Mouse (Mus musculus) left cerebral cortex, postnatal 4 days (tissue): Measurements from ENCODE around the gene Bcor. TPM values are rescaled to one million over a fixed set of nuclear protein-coding genes. Genes with fewer than 3 reads are reported as not detected.

Experiments used
- DNase-seq: peaks from one replicate; pipeline ENCODE4 v3.0.0-alpha.2; 2022
- intact Hi-C: fragments of 180-260 bp; cut with DNase I; formaldehyde crosslinking; loops from one replicate; pipeline ENCODE4 v1.15.1; 2025
- total RNA-seq, 2 experiments: library from RNA; stranded (reverse); gene quantifications; 2 replicates each; pipeline ENCODE4 v1.2.3; 2021

Bcor gene
- total RNA-seq, 2 experiments from 2014 or later, result 30.6 to 31.6 TPM

DNA sequence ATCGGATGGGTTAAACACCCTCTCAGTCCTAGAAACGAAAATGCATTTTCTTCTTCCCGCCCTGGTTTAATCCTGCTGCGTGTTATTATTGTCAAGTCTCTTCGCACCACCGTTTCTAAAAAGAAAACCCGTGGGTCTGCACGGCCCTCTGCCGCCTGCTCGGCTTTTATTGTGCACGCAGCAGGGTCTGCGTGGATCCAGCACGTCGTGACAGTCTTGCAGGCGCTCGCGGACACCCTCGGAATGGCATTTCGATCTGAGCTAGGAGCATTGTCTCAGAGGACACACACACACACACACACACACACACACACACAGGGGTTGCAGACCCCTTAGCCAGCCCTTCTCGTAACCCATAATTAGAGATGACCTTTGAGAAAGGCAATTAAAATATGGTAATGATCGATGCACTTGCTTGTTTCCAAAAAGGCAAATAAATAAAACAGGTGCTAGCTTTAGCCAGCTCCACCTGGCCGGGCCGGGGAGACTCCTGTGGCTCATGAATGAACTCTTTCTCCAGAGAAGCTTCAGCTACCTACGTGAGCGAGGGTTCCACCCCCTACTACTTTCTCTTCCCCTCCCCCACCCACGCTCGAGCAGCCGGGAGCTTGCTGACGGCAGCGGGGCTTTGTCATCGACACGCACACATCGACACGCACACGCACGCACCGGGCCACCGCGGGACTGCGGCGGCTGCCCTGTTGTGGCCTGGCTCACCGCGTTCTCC, 8.7 kb downstream of the Bcor start:
- intact Hi-C loops, result no loop called here
- no peak for DNase-seq

DNA sequence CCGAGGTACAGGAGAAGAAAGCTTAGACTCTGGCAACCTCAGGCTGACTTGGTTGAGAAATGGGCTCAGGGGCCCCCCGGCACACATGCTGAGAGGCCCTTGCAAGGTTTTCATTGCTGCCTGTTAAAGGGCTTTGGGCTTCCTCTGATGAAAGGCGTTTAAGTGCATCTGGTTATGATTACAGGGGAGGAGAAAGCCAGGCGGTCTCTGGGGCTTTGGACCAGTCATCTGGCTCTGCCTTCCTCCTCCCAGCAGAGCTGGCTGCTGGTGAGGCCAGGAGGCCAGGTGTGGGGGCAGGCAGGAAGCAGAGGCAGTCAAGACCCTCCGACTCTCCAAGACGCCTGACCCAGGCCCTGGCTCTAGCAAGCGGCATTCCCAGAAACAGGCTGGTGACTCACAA, 9.7 kb downstream of the Bcor start:
- intact Hi-C loops, result no loop called here

GRCm38 (mm10) chrX:12146263-12146662, 13.9 kb downstream of the Bcor start:
- no peak for DNase-seq
- intact Hi-C loops, result no loop called here

More for the DNA sequence above, 9.7 kb downstream of the Bcor start:
- no peak for DNase-seq

GRCm38 (mm10) chrX:12142832-12143231, 17.3 kb downstream of the Bcor start:
- intact Hi-C loops, result no loop called here
- no peak for DNase-seq

- intact Hi-C loops, result no loop called here
- no peak for DNase-seq
Measured at GRCm38 (mm10) chrX:12140086-12140740, 19.9 kb downstream of the Bcor start.

DNA sequence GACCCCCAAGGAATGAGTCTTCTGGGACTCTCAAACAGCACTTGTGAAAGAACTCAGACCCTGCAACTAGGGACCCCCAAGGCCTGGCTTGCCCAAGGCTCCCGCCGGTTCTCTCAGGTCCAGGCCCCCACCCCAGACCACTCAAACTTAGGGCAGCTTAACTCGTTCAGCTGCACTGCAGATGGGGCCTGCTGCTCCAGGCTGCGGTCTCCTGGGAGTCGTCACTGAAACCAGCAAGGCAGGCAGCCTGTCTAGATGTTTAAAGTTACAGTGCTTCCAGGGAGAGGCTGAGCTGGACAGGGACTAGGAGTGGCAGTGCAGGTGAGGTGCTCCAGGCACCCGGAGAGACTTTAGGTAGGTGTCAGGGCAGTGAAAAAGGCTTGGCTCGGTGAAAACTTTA, 21.9 kb downstream of the Bcor start:
- DNase-seq, result no peak
- intact Hi-C loops, result no loop called here

DNA sequence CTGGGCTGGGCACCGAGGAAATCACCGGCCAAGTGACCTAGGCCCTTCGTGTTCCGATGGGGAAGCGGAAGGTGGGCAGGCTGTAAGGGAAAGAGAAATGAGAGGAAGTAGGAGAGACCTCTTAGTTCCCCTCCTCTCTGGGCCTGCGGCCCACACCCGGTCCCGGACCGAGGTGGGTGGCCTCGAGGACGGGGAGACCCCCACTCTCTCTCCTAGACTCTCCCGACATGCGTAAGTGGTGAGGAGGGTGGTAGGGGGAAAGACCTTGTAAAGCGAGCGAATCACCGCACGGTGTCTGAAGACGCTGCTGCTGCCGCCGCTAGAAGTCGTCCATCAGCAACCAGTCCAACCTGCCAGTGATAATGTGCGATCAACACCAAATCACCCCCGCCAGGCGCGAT, 23.0 kb downstream of the Bcor start:
- intact Hi-C loops, result no loop called here
- no peak for DNase-seq

DNA sequence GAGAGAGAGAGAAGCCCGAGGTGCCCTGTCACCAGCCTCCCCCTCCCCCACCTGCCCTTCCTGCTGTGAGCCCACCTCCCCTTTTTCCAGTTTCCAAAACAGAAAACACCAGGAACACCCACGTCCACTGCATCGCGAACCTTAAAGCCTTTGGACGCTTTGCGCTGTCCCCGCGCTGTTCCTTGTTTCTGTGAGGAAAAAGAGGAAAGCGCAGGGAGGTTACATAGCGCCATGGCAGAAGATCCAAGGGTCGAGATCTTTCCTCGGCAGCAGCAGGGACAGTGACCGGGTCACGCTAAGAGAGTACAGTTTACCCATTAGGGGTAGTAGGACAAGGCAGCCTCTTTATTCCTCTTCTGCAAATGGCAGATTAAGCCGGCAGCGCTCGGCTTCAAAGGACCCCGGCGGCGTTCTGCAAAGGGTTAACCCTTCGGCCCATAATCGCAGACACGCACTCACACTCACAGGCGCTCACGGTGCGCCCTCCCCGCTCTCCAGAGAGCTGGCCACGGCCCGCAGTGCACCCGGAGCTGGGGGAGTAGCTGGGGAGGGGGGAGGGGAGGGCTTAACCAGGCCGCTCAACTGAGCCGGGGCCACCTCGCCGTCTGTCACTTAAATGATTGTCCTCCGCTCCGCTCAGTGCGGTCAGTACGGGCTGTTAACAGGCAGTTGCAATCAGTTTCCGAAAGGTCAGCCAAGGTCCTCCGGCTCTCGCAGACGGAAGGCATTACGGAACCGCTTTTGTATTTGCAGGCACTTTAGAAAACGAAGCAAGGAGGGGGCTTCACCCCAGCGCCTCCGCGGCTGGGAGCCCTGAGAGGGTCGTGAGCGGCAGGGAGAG, 23.7 kb downstream of the Bcor start:
- intact Hi-C loops, result no loop called here
- DNase-seq, result no peak

DNA sequence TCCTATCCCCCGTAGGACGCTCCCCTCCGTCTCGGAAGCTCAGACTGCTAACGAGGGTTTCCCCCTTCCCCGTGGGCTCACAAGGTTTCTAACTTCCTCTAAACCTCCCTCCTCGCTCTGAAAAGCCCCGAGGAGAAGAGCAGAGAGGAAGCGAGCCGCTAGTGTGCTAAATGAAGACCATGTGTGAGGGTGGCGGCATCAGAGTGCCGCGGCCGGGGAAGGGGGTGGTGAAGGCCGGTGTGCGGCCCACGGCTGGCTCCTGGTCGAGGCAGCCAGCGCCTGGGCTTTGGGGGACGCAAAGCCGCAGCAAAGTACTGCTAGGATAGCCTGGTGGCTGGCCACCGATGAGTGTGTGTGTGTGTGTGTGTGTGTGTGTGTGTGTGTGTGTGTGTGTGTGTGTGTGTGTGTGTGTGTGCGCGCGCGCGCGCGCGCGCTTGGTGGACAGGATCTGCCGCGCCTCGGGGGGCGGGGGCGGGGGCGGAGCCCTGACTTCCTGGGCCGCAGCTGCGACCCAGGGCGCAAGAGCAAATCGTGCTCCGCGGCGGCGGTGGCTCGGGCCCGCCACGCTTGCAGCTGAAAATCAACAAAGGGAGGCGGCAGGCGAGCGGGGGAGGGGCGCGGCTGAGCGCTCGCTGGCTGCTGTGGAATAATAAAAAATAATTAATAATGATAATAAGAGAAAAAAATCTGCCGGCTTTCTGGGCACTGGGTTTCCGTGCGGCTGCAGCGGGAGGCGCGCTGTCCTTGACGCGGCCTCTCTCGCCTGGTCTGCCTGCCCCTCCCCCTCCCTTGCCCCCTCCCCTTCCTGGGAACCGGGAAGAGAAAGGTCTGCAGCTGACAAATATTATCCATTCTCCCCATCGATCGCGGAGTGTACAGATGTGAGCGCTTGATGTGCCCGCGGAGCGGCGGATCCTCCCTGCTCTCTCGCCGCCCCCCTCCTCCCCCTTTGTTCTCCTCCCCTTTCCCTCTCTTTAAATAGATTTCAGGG, 24.7 kb downstream of the Bcor start:
- intact Hi-C loops, result no loop called here

GRCm38 (mm10) chrX:12134541-12134940, 25.6 kb downstream of the Bcor start:
- intact Hi-C loops, result no loop called here
- peak; percentile 70 for DNase-seq

More for the DNA sequence above, 24.7 kb downstream of the Bcor start:
- peak; percentile 68 for DNase-seq

- intact Hi-C loops, result no loop called here
Measured at GRCm38 (mm10) chrX:12133836-12134431, 26.2 kb downstream of the Bcor start.

DNA sequence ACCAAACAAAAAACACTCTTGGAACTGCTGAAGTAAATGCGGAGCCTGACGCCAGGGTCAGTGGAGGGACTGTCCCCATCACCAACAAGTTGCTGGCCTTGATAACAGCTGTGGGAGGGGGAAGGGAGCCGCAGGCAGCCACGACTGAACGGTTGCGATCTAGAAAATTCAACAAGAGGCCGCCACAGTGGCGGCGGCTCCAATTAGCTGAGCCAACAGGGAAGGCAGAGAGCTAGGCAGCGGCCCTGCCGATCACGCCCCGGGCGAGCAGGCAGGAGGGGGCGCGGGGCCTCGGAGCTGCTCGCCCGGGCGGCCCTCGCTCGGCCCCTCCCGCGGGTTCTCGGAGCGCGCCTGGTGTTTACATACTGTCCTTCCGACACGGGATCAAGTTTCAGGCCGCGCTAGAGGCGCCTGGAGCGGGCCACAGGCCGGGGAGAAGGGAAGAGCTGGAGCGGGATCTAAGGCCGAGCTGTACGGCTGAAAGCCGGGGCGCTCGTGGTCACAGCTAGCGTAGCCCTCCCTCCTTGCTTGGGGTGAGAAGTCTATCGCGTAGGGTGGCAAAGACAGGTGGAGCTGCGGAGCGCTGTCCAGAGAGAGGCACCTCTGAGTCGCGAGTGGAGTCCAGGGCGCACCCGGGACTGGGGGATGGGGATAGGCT, 26.8 kb downstream of the Bcor start:
- intact Hi-C loops, result no loop called here
- DNase-seq, result no peak

More at GRCm38 (mm10) chrX:12133836-12134431, 26.2 kb downstream of the Bcor start:
- no peak for DNase-seq

DNA sequence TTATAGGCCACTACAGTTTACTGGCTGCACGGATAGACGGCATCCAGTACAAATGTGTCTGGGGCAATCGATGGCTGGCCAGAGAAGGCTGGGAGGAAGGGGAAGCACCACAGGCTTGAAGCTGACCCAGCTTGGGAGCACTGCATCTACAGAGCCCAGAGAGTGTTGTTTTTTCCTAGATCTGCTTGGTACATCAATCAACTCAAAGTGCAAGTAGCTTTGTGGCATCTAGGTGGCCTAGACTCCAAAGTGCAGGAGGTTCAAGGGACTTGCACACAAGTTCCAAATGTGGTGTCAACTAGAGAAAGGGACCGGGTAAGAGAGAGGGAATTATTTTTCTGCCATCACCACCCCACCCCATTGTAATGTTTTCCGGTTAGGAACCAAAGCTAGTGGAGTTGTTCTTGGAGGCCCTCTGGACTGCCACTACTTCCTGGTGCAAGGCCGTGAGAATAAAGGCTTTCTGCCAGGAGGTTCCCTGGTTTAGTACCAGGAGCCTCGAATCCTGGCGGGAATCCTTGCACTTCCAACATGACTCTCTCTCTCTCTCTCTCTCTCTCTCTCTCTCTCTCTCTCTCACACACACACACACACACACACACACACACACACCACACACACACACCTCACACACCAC, 27.5 kb downstream of the Bcor start:
- intact Hi-C loops, result no loop called here
- DNase-seq, result no peak

GRCm38 (mm10) chrX:12129828-12130809, 30.0 kb downstream of the Bcor start:
- intact Hi-C loops, result loop anchor here (10.0 kb wide), 1 partner anchor 465 kb away; no protein-coding TSS in a partner anchor
- no peak for DNase-seq

DNA sequence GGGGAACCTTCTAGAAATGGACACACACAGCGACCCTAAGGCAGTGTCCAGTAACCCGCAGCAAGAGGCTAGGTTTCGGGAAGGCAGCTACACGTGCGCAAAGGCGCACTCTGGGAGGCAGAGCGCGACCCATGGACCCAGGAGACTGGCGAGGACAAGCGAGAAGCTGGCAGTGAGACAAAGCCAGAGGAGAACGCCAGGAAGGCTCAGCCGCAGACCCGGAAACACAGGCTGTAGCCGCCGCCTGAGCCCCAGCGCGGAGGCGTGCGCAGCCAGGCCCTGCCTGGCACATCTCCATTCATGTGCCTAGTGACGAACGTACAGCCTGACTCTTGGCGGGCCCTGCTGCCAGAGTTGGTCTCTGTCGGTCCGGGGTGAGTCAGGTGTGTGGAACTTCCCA, 30.9 kb downstream of the Bcor start:
- peak; percentile 71 for DNase-seq
- intact Hi-C loops, result loop anchor here (10.0 kb wide), 1 partner anchor 464 kb away; no protein-coding TSS in a partner anchor

DNA sequence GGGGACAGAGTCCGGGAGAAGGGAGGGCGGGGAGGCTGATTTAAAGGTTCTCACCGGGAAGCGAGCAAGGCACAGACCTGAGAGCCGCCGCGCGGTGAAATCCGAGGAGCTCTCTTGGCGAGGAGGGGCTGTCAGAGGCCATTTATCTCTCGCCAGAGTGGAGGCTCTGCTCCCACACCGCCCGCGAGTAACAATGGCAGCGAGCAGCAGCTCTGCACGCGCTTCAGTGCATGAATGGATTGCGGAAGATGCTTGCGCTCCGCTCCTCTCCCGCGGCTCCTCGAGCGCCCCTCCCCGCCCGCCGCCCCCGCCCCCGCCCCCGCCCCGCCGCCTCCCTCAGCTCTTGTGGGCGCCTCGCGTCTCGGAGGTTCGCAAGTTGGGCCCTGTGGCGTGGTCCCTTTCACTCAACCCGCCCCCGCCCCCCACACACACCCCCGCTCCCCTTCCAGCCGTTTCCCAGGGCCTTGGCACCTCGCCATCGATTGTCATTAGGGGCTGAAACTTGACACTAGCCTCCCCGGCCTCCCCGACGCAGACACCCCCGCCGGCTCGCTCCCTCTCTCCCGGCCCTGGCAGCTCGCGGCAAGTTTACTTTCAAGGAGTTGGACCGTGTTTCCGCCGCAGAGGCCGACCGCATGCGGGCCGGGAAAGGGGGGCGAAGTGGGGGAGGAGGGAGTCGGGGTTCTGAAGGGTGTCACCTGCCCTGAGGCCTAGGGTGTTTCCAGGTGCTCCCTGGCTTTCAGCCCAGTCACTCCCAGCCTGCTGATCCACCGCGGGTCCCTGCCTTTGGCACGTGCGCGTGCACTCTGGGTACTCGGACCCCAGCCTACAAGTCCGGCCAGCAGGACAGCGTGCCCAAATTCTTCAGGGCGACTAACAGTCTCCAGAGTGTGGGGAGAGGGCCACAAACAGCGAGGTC, 31.7 kb downstream of the Bcor start:
- intact Hi-C loops, result loop anchor here (10.0 kb wide), 1 partner anchor 464 kb away; no protein-coding TSS in a partner anchor
- peak; percentile 66 for DNase-seq
